Mouse (Mus musculus): ENCODE results near the gene Nectin4. TPM values are rescaled to one million over a fixed set of nuclear protein-coding genes. Genes with fewer than 3 reads are reported as not detected.

Nectin4 gene
- total RNA-seq, 2 experiments from 2014 or later: 0.14 to 0.15 TPM

GRCm38 (mm10) chr1:171407263-171407662, 37.4 kb downstream of the Nectin4 start:
- intact Hi-C loops (cut with DNase I): no loop called here

GRCm38 (mm10) chr1:171410231-171410630, 40.3 kb downstream of the Nectin4 start:
- no peak for DNase-seq
- intact Hi-C loops (cut with DNase I): loop anchor here (5.0 kb wide), 1 partner anchor 42 kb away; no protein-coding TSS in a partner anchor

More at GRCm38 (mm10) chr1:171407263-171407662, 37.4 kb downstream of the Nectin4 start:
- no peak for DNase-seq

GRCm38 (mm10) chr1:171410947-171411484, 41.1 kb downstream of the Nectin4 start, which contains the start of gene Usf1:
TSS of gene Usf1 (plus strand) at chr1:171411313.
- intact Hi-C loops (cut with DNase I): loop anchor here (5.0 kb wide), 1 partner anchor 41 kb away; no protein-coding TSS in a partner anchor
- DNase-seq: peak; percentile 95 to 97

- DNase-seq: no peak
- intact Hi-C loops (cut with DNase I): loop anchor here (5.0 kb wide), 1 partner anchor 41 kb away; no protein-coding TSS in a partner anchor
These were observed 41.6 kb downstream of the Nectin4 start for GRCm38 (mm10) chr1:171411492-171411941.

- DNase-seq: peak; percentile 39 to 41
- intact Hi-C loops (cut with DNase I): loop anchor here (5.0 kb wide), 1 partner anchor 40 kb away; no protein-coding TSS in a partner anchor
These were observed 42.1 kb downstream of the Nectin4 start for GRCm38 (mm10) chr1:171412001-171412441.

GRCm38 (mm10) chr1:171412446-171412845, 42.5 kb downstream of the Nectin4 start:
- intact Hi-C loops (cut with DNase I): loop anchor here (5.0 kb wide), 1 partner anchor 40 kb away; no protein-coding TSS in a partner anchor
- DNase-seq: peak in 1 of 2 experiments; percentile 24

GRCm38 (mm10) chr1:171413608-171414007, 43.7 kb downstream of the Nectin4 start:
- intact Hi-C loops (cut with DNase I): loop anchor here (1.0 to 5.0 kb wide), 3 partner anchors 24 to 58 kb away; partner anchors contain the start of gene F11r
- DNase-seq: no peak

GRCm38 (mm10) chr1:171418660-171419059, 48.8 kb downstream of the Nectin4 start, which contains the start of gene Tstd1:
TSS of gene Tstd1 (plus strand) at chr1:171418872.
- intact Hi-C loops (cut with DNase I): no loop called here
- DNase-seq: no peak

GRCm38 (mm10) chr1:171419291-171419882, 49.5 kb downstream of the Nectin4 start:
- intact Hi-C loops (cut with DNase I): no loop called here

GRCm38 (mm10) chr1:171419905-171420304, 50.0 kb downstream of the Nectin4 start:
- DNase-seq: no peak
- intact Hi-C loops (cut with DNase I): no loop called here

More at GRCm38 (mm10) chr1:171419291-171419882, 49.5 kb downstream of the Nectin4 start:
- DNase-seq: no peak

- no peak for DNase-seq
- intact Hi-C loops (cut with DNase I): no loop called here
These were observed 52.7 kb downstream of the Nectin4 start for GRCm38 (mm10) chr1:171422504-171423095.

GRCm38 (mm10) chr1:171424638-171425037, 54.7 kb downstream of the Nectin4 start:
- intact Hi-C loops (cut with DNase I): no loop called here

GRCm38 (mm10) chr1:171425126-171425525, 55.2 kb downstream of the Nectin4 start:
- DNase-seq: peak in 1 of 2 experiments; percentile 32
- intact Hi-C loops (cut with DNase I): no loop called here

More at GRCm38 (mm10) chr1:171424638-171425037, 54.7 kb downstream of the Nectin4 start:
- no peak for DNase-seq

- no peak for DNase-seq
- intact Hi-C loops (cut with DNase I): no loop called here
These were observed 62.3 kb downstream of the Nectin4 start for GRCm38 (mm10) chr1:171432158-171432557.

- DNase-seq: no peak
These were observed 65.5 kb downstream of the Nectin4 start for GRCm38 (mm10) chr1:171435288-171435814.

GRCm38 (mm10) chr1:171435974-171436373, 66.1 kb downstream of the Nectin4 start:
- no peak for DNase-seq
- intact Hi-C loops (cut with DNase I): loop anchor here (2.0 kb wide), 2 partner anchors 19 to 35 kb away; no protein-coding TSS in a partner anchor

More at GRCm38 (mm10) chr1:171435288-171435814, 65.5 kb downstream of the Nectin4 start:
- intact Hi-C loops (cut with DNase I): no loop called here

- DNase-seq: peak; percentile 82 to 87
- intact Hi-C loops (cut with DNase I): loop anchor here (1.0 to 2.0 kb wide), 4 partner anchors 17 to 65 kb away; partner anchors contain the start of gene Alyref2
These were observed 67.5 kb downstream of the Nectin4 start, which contains the start of gene F11r for GRCm38 (mm10) chr1:171437264-171438013. TSS of gene F11r (plus strand) at chr1:171437535.

Data from heart, postnatal 14 days (tissue).